Mouse (Mus musculus) bone marrow, adult 2 months (tissue): ENCODE data around the gene Itgb4.

Experiments
- CTCF ChIP-seq: fragments of 200-500 bp; IDR thresholded peaks from 2 replicates; pipeline ENCODE4 v1.5.1; 2011; ENCODE audit warnings: low read length, control low read depth; ENCODE audit not compliant: control insufficient read depth, insufficient read depth
- POLR2A ChIP-seq: fragments of 200-500 bp; IDR thresholded peaks from 2 replicates; pipeline ENCODE4 v1.6.1; 2011; ENCODE audit warnings: low read depth, mild to moderate bottlenecking, control low read depth, low read length, borderline replicate concordance; ENCODE audit not compliant: control insufficient read depth

DNA sequence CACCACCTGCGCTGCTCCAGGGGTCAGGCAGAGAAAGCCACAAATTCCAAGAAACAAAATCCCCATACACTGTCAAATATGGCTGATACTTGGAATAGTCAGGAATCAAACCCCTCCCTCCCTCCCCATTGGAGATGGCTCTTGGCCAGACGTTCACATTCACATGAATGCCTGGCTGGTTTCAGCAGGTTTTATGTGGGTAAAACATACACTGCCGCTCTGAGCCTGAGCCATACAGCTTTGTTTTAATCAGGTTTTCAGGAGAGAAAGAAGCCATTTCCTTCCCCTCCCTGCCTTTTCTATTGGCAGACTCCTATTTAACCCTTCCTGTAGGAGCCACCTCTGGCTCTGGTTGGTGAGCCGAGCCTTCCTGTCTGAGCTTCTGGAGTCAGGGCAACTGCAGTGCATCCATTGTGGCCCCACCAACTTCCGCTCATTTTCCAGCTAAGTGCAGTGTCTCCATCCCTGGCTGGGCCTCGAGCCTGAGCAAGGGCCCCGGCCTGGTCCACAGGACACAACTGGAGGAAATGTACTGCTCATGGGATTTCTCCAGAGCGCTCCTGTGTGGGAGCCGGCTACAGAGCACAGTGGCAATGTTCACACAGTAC lies 28.2 kb upstream of the Itgb4 start:
- TF ChIP-seq CTCF, result no peak
- TF ChIP-seq POLR2A, result no peak
